Mouse (Mus musculus): ENCODE data around the gene Shq1.

DNA sequence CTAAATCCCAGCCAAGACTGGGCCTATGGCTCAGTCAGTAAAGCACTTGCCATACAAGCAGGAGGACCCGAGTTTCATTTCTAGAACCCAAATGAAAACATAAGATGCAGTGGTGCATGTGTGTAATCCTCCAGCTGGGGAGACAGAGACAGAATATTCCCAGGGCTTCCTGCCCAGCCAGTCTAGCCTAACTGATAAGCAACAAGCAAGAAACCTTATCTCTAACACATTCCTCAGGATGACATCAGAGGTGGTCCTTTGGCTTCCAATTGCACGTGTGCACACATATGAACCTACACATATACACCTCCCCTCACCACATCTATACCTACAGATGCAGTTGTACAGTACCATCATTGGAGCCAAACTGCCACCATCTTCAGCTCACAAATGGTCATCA lies 2.1 kb downstream of the Shq1 start:
- TF ChIP-seq CTCF (IDR thresholded peaks at IDR 0.05; ENCODE audit: low read depth) = no peak
- no peak for TF ChIP-seq EP300 (optimal IDR thresholded peaks at IDR 0.05)
